Mouse (Mus musculus): ENCODE data around the gene Stox2. TPM values are rescaled to one million over a fixed set of nuclear protein-coding genes. Genes with fewer than 3 reads are reported as not detected.

Stox2 gene
- polyA plus RNA-seq, 1 experiment from 2014 or later = 20.4 TPM

GRCm38 (mm10) chr8:47268062-47268822 lies 177.9 kb downstream of the Stox2 start:
- Histone ChIP-seq H3K4me2 (replicated peaks) (peak overlapping the region; percentile 22; the same call in 1 of the 2 replicates), H3K9ac (no peak overlapping the region), H3K4me1 (peaks cover 19% of the 10 kb centered on the region), H3K27me3 (no peaks in the 10 kb centered on the region), H3K36me3 (no peaks in the 10 kb centered on the region), H3K27ac (replicated peaks) (peak overlapping the region; percentile 74), H3K4me3 (replicated peaks) (no peak overlapping the region), H3K9me3 (replicated peaks) (no peaks in the 10 kb centered on the region)
- peak; percentile 78; the same call in 1 of the 2 replicates for ATAC-seq (ENCODE audit: insufficient number of reproducible peaks, low FRiP score, low TSS enrichment, low read depth)
- 51% methylated on average over 21 of the region's 21 CpGs for WGBS

DNA sequence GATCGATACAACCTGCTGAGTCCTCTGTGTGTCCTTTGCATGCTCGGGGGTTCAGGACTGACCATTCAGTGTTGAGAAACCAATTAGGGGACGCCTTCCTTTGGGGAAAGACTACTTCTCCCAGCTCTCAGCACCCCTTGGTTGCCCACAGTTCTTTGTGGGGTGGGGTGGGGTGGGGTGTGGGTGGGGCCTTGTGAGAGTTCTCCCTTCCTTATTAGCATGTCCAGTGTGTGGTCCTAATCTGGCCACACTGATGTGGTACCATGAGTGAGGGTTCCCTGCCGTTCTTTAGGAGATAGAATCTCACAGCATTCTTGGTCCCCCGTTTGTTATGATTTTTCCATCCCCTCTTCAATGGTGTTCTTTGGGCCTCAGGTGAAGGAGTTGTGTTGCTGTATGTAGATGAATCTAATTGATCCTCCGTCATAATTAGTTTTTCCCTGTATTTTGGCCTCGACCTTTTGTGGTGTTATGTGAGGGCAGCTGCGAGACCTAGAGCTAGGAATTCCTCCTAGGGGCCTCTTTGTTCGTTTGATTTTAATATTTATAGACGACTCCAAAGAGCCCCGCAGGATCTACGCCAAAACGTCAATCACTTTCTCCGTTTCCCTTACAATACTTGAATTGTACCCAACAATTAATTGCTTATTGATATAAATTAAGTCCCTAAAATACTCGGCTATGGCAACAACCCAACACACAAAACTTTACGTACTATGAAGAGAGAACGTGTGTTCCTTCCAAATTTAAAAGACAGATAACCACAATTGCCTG lies 182.9 kb downstream of the Stox2 start:
- Histone ChIP-seq H3K36me3 (no peaks in the 10 kb centered on the region), H3K27me3 (no peaks in the 10 kb centered on the region)
- 61% methylated on average over 17 of the region's 17 CpGs for WGBS

GRCm38 (mm10) chr8:47260751-47261474 lies 185.2 kb downstream of the Stox2 start:
- no peak overlapping the region for H3K4me2 ChIP-seq (replicated peaks)
- peaks cover 18% of the 10 kb centered on the region for H3K4me1 ChIP-seq
- H3K9me3 ChIP-seq (replicated peaks) = no peaks in the 10 kb centered on the region
- 44% methylated on average over 12 of the region's 12 CpGs for WGBS
- no peak overlapping the region for H3K4me3 ChIP-seq (replicated peaks)
- no peak; the same call in 1 of the 2 replicates for ATAC-seq (ENCODE audit: insufficient number of reproducible peaks, low FRiP score, low TSS enrichment, low read depth)
- no peak overlapping the region for H3K27ac ChIP-seq (replicated peaks)
- no peak overlapping the region for H3K9ac ChIP-seq
- H3K36me3 ChIP-seq = no peaks in the 10 kb centered on the region
- no peaks in the 10 kb centered on the region for H3K27me3 ChIP-seq

More for the DNA sequence above, 182.9 kb downstream of the Stox2 start:
- Histone ChIP-seq H3K9ac (no peak overlapping the region), H3K9me3 (replicated peaks) (no peaks in the 10 kb centered on the region), H3K27ac (replicated peaks) (no peak overlapping the region), H3K4me2 (replicated peaks) (no peak overlapping the region), H3K4me3 (replicated peaks) (no peak overlapping the region), H3K4me1 (peaks cover 25% of the 10 kb centered on the region)
- no peak for ATAC-seq (ENCODE audit: insufficient number of reproducible peaks, low FRiP score, low TSS enrichment, low read depth)

GRCm38 (mm10) chr8:47250832-47251231 lies 195.3 kb downstream of the Stox2 start:
- no peaks in the 10 kb centered on the region for H3K36me3 ChIP-seq
- H3K4me2 ChIP-seq (replicated peaks) = no peak overlapping the region
- peaks cover 7% of the 10 kb centered on the region; the same call in 1 of the 2 replicates for H3K4me1 ChIP-seq
- no peak overlapping the region for H3K27ac ChIP-seq (replicated peaks)
- H3K9me3 ChIP-seq (replicated peaks) = no peaks in the 10 kb centered on the region
- 83% methylated on average over 3 of the region's 4 CpGs for WGBS
- H3K4me3 ChIP-seq (replicated peaks) = no peak overlapping the region
- H3K27me3 ChIP-seq = no peaks in the 10 kb centered on the region
- H3K9ac ChIP-seq = no peak overlapping the region
- no peak for ATAC-seq (ENCODE audit: insufficient number of reproducible peaks, low FRiP score, low TSS enrichment, low read depth)

DNA sequence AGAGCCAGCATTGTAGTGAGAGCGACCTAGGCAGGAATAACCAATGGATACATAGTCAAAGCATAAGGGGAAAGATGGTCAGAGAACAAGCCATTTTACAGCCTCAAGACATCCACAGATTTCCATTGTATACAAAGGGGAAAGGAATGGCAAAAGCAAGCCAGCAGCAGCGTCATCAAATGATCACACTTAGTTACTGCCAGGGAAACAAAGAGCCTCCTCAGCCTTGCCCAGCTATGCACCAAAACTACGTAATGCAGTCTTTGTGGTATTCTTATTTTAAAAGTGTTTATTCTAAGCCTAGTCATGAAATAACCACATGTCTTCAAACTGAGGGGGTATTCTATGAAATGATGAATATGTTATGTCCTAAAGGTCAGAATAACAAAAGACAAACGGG lies 201.0 kb downstream of the Stox2 start:
- ATAC-seq (ENCODE audit: insufficient number of reproducible peaks, low FRiP score, low TSS enrichment, low read depth) = no peak

GRCm38 (mm10) chr8:47244202-47244601 lies 202.0 kb downstream of the Stox2 start:
- Histone ChIP-seq H3K4me3 (replicated peaks) (no peak overlapping the region), H3K4me2 (replicated peaks) (no peak overlapping the region), H3K4me1 (peaks cover 41% of the 10 kb centered on the region), H3K9ac (no peak overlapping the region), H3K27ac (replicated peaks) (peak overlapping the region; percentile 79), H3K9me3 (replicated peaks) (no peaks in the 10 kb centered on the region), H3K27me3 (no peaks in the 10 kb centered on the region), H3K36me3 (no peaks in the 10 kb centered on the region)
- no peak for ATAC-seq (ENCODE audit: insufficient number of reproducible peaks, low FRiP score, low TSS enrichment, low read depth)
- WGBS = 85% methylated on average over 15 of the region's 15 CpGs

More for the DNA sequence above, 201.0 kb downstream of the Stox2 start:
- Histone ChIP-seq H3K27me3 (no peaks in the 10 kb centered on the region), H3K36me3 (no peaks in the 10 kb centered on the region), H3K9me3 (replicated peaks) (no peaks in the 10 kb centered on the region), H3K27ac (replicated peaks) (no peak overlapping the region), H3K4me3 (replicated peaks) (no peak overlapping the region), H3K9ac (no peak overlapping the region), H3K4me2 (replicated peaks) (no peak overlapping the region), H3K4me1 (peaks cover 41% of the 10 kb centered on the region)
- 65% methylated on average over 4 of the region's 4 CpGs for WGBS

- ATAC-seq (ENCODE audit: insufficient number of reproducible peaks, low FRiP score, low TSS enrichment, low read depth) = no peak
- whole genome bisulfite sequencing = 61% methylated on average over 12 of the region's 12 CpGs
- peak overlapping the region; percentile 57 for H3K4me2 ChIP-seq (replicated peaks)
- H3K27me3 ChIP-seq = no peaks in the 10 kb centered on the region
- H3K9me3 ChIP-seq (replicated peaks) = no peaks in the 10 kb centered on the region
- H3K4me3 ChIP-seq (replicated peaks) = peak overlapping the region; percentile 37; the same call in 1 of the 2 replicates
- H3K27ac ChIP-seq (replicated peaks) = peak overlapping the region; percentile 79
- no peaks in the 10 kb centered on the region for H3K36me3 ChIP-seq
- peaks cover 39% of the 10 kb centered on the region for H3K4me1 ChIP-seq
- no peak overlapping the region for H3K9ac ChIP-seq
These were observed 202.5 kb downstream of the Stox2 start for GRCm38 (mm10) chr8:47243631-47244030.

DNA sequence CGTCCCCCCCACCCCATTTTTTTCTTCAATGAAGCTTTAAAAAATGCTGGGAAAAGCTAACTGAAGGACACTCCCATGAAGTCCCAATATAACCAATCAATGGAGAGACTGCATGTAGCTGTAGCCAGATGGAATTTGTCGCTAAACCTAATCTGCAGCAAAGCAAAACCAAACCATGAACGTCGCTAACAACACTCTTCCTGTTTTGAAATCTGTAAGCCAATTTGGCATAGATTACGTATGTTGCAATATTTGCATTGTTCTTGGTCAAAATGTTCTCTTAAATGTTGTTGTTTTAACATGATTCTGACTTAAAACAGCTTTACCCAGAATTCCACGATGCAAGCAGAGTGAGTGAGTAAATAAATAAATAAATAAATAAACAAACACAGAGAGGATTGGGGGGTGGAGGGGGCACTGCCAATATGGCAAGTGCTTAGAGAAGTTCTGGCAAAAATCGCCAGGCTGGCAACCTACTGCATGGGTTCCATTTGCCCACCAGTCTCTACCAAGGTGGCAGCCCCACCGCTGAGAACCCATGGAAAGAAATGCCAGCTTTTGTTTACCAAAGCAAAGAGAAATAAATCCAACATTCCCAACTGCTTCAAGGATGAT lies 203.0 kb downstream of the Stox2 start:
- peak overlapping the region; percentile 79 for H3K27ac ChIP-seq (replicated peaks)
- H3K4me3 ChIP-seq (replicated peaks) = peak overlapping the region; percentile 37
- ATAC-seq (ENCODE audit: insufficient number of reproducible peaks, low FRiP score, low TSS enrichment, low read depth) = peak; percentile 76; the same call in 1 of the 2 replicates
- peaks cover 34% of the 10 kb centered on the region for H3K4me1 ChIP-seq
- peak overlapping the region; percentile 57 for H3K4me2 ChIP-seq (replicated peaks)
- 26% methylated on average over 8 of the region's 8 CpGs for WGBS
- H3K36me3 ChIP-seq = no peaks in the 10 kb centered on the region
- no peaks in the 10 kb centered on the region for H3K9me3 ChIP-seq (replicated peaks)
- no peaks in the 10 kb centered on the region for H3K27me3 ChIP-seq
- no peak overlapping the region for H3K9ac ChIP-seq

GRCm38 (mm10) chr8:47242207-47243004 lies 203.8 kb downstream of the Stox2 start:
- H3K27me3 ChIP-seq = no peaks in the 10 kb centered on the region
- H3K4me1 ChIP-seq = peaks cover 34% of the 10 kb centered on the region
- WGBS = 11% methylated on average over 17 of the region's 17 CpGs
- H3K36me3 ChIP-seq = no peaks in the 10 kb centered on the region
- ATAC-seq (ENCODE audit: insufficient number of reproducible peaks, low FRiP score, low TSS enrichment, low read depth) = peak; percentile 90
- peak overlapping the region; percentile 79 for H3K27ac ChIP-seq (replicated peaks)
- no peak overlapping the region for H3K9ac ChIP-seq
- H3K4me2 ChIP-seq (replicated peaks) = peak overlapping the region; percentile 57
- H3K4me3 ChIP-seq (replicated peaks) = peak overlapping the region; percentile 37
- no peaks in the 10 kb centered on the region for H3K9me3 ChIP-seq (replicated peaks)

GRCm38 (mm10) chr8:47241421-47242078 lies 204.6 kb downstream of the Stox2 start:
- Histone ChIP-seq H3K4me3 (replicated peaks) (no peak overlapping the region), H3K4me1 (peaks cover 34% of the 10 kb centered on the region), H3K4me2 (replicated peaks) (peak overlapping the region; percentile 57), H3K9ac (no peak overlapping the region), H3K27ac (replicated peaks) (no peak overlapping the region), H3K36me3 (no peaks in the 10 kb centered on the region), H3K9me3 (replicated peaks) (no peaks in the 10 kb centered on the region), H3K27me3 (no peaks in the 10 kb centered on the region)
- ATAC-seq (ENCODE audit: insufficient number of reproducible peaks, low FRiP score, low TSS enrichment, low read depth) = no peak
- WGBS = 69% methylated on average over 13 of the region's 13 CpGs
